Mouse (Mus musculus) left cerebral cortex, postnatal 10 days (tissue): Measurements from ENCODE around the gene Wipi2. TPM values are rescaled to one million over a fixed set of nuclear protein-coding genes. Genes with fewer than 3 reads are reported as not detected.

ENCODE experiments used
- DNase-seq, 2 experiments: peaks; one replicate each; pipeline ENCODE4 v3.0.0; 2021 to 2022; ENCODE audit warnings: low spot score in 2 of 2, mixed read lengths in 1 of 2; ENCODE audit errors: extremely low spot score in 1 of 2
- intact Hi-C: fragments of 180-260 bp; cut with DNase I; formaldehyde crosslinking; loops from one replicate; pipeline ENCODE4 v1.15.1; 2025
- total RNA-seq, 2 experiments: library from RNA; stranded (reverse); gene quantifications; 2 replicates each; pipeline ENCODE4 v1.2.3; 2021

Wipi2 gene
- total RNA-seq, 2 experiments from 2014 or later: 79.9 to 87.7 TPM

GRCm38 (mm10) chr5:142707709-142708108 lies 80.2 kb downstream of the Wipi2 start:
- no peak for DNase-seq
- intact Hi-C loops: no loop called here

DNA sequence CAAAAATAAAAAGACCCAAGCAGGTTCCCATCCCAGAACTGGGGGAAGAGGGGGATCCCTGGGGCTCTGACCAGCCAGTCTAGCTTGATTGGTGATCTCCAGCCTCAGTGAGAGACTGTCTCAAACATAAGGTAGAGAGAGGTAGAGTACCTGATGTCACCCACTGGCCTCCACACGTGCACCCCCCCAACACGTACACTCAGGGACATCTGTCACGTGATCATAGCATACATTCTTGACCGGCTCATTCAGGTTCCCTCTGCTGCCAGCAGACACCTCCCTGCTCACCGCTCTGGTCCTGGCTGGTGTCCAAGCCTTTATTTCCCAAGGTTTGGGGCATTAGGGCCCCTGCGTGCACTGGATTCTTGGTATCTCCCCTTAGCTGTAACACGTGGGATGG lies 81.9 kb downstream of the Wipi2 start:
- intact Hi-C loops: no loop called here
- DNase-seq: no peak

DNA sequence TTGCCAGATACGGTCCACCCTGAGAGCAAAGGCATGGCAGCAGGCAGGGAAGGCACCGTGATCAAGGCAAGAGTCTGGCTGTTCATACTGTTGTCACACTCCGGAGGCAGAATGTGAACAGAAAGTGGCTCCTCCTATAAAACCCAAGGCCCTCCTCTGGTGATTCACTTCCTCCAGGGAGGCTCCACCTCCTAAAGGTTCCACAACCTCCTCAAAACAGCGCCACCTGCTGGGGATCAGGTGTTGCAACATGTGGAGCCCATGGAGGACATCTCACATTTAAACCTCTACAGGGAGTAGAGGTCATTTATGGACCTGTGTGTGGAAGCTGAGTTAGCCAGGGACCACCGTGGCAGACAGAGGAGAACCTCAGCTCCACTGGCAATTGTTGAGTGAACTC lies 84.9 kb downstream of the Wipi2 start:
- intact Hi-C loops: loop anchor here (10.0 kb wide), 1 partner anchor 218 kb away; no protein-coding TSS in a partner anchor
- DNase-seq: no peak

- no peak for DNase-seq
- intact Hi-C loops: loop anchor here (10.0 kb wide), 1 partner anchor 219 kb away; no protein-coding TSS in a partner anchor
Measured at GRCm38 (mm10) chr5:142713966-142714365, 86.5 kb downstream of the Wipi2 start.

DNA sequence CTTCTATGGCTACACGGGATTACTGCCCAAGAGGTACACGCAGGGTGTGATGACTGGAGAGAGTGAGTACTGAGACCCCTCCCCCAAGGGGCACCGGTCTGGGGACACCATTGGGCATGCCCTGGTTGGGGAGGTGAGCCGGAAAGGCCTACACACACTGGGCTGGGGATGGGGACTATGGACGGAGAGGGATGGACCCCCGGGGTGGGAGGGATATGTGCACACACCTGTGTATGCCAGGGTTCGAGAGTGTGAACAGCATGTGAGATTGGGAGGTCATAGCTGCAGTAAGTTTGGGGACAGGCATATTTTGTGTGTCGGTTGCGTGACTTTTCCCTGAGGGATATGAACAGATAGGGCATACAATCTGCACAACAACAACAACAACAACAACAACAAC lies 87.6 kb downstream of the Wipi2 start:
- intact Hi-C loops: loop anchor here (5.0 to 10.0 kb wide), 3 partner anchors 88 to 220 kb away; partner anchors contain the start of gene Wipi2
- no peak for DNase-seq

GRCm38 (mm10) chr5:142716056-142716455 lies 88.6 kb downstream of the Wipi2 start:
- peak in 1 of 2 experiments; percentile 12 for DNase-seq
- intact Hi-C loops: loop anchor here (2.0 to 10.0 kb wide), 4 partner anchors 43 to 221 kb away; partner anchors contain the start of gene Wipi2

GRCm38 (mm10) chr5:142718037-142718436 lies 90.5 kb downstream of the Wipi2 start:
- intact Hi-C loops: loop anchor here (5.0 to 10.0 kb wide), 3 partner anchors 91 to 223 kb away; partner anchors contain the start of gene Wipi2
- peak; percentile 77 to 78 for DNase-seq

GRCm38 (mm10) chr5:142718486-142718885 lies 91.0 kb downstream of the Wipi2 start:
- DNase-seq: peak in 1 of 2 experiments; percentile 40
- intact Hi-C loops: loop anchor here (5.0 to 10.0 kb wide), 3 partner anchors 91 to 224 kb away; partner anchors contain the start of gene Wipi2

DNA sequence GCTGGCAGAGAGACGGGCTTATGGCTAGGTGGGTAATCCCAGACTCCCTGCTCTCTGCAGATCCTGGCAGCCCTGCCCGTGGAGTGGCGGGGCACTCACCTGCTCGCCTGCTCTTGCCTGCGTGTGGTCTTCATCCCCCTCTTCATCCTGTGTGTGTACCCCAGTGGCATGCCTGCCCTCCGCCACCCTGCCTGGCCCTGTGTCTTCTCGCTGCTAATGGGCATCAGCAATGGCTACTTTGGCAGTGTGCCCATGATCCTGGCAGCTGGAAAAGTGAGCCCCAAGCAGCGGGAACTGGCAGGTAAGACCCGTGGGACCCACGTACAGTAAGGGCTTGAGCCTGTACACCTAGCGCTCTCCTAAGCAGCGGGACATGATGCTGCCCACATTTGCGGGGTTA lies 92.4 kb downstream of the Wipi2 start:
- DNase-seq: peak in 1 of 2 experiments; percentile 41
- intact Hi-C loops: loop anchor here (5.0 to 10.0 kb wide), 4 partner anchors 93 to 225 kb away; partner anchors contain the start of gene Wipi2

Other genes with a start within 250 kb of the Wipi2 start
- gene Foxk1, start 226.2 kb upstream of the Wipi2 start, total RNA-seq: 10 to 100 TPM; 38.2 to 40.0 TPM
- gene Ap5z1, start 163.8 kb upstream of the Wipi2 start, total RNA-seq: 10 to 100 TPM; 17.5 to 22.3 TPM
- gene Papolb, start 97.6 kb upstream of the Wipi2 start, total RNA-seq: under 1 TPM; 0.87 to 0.88 TPM
- 10 to 100 TPM; 19.9 to 20.9 TPM for gene Radil, start 76.6 kb upstream of the Wipi2 start, total RNA-seq
- gene Mmd2, start 18.9 kb upstream of the Wipi2 start, total RNA-seq: 100 to 1,000 TPM; 119 to 123 TPM
- 10 to 100 TPM; 64.9 to 77.5 TPM for gene Slc29a4, start 64.8 kb downstream of the Wipi2 start, total RNA-seq
- gene Tnrc18, start 190.0 kb downstream of the Wipi2 start, total RNA-seq: 100 to 1,000 TPM; 166 to 177 TPM